In genomic region chr7:129765681-129766080, GRCm38 (mm10) we compare ENCODE assay signal across 25 mouse cellular contexts.
"Had no signal": no experiment of that assay in that cellular context is flagged by ENCODE, and none has a peak within 500 bp of the region (broad histone marks: within the 10 kb centered on the region; RNA-seq: fewer than 3 reads in every experiment).

No protein-coding gene starts in this region.

- H3K4me2 ChIP-seq: heart, embryonic 13.5 days; heart, embryonic 15.5 days; hindbrain, embryonic 12.5 days; hindbrain, embryonic 14.5 days; intestine, embryonic 15.5 days; limb, embryonic 12.5 days; liver, embryonic 11.5 days; liver, embryonic 13.5 days had no signal

- H3K27me3 ChIP-seq: heart, embryonic 13.5 days; heart, embryonic 15.5 days; hindbrain, embryonic 12.5 days; intestine, embryonic 15.5 days; liver, embryonic 13.5 days had no signal

- H3K36me3 ChIP-seq: heart, embryonic 13.5 days; heart, embryonic 15.5 days; hindbrain, embryonic 12.5 days; intestine, embryonic 15.5 days; limb, embryonic 10.5 days; limb, embryonic 12.5 days; liver, embryonic 13.5 days had no signal

- DNase-seq: gastrocnemius, postnatal 14 days; gastrocnemius, postnatal 36 days; heart, adult 18-20 months; heart, postnatal 14 days; heart, postnatal 36 days; kidney, adult 18-20 months; kidney, adult 8-10 months; kidney, postnatal 10 days; kidney, postnatal 25 days; kidney, postnatal 4 days; liver; liver, embryonic 13.5 days had no signal

- H3K4me3 ChIP-seq: heart, embryonic 13.5 days; heart, embryonic 15.5 days; hindbrain, embryonic 12.5 days; intestine, embryonic 15.5 days; layer of hippocampus, adult 2 months; left cerebral cortex, adult 2 months; limb, embryonic 10.5 days; limb, embryonic 12.5 days; liver, embryonic 13.5 days had no signal

- H3K9me3 ChIP-seq: heart, embryonic 13.5 days; heart, embryonic 15.5 days; hindbrain, embryonic 12.5 days; intestine, embryonic 15.5 days; limb, embryonic 10.5 days; limb, embryonic 12.5 days; liver, embryonic 13.5 days had no signal

- H3K4me1 ChIP-seq: liver, embryonic 13.5 days had no signal

- H3K27ac ChIP-seq: heart, embryonic 13.5 days; heart, embryonic 15.5 days; hindbrain, embryonic 12.5 days; hindbrain, embryonic 14.5 days; intestine, embryonic 15.5 days; layer of hippocampus, adult 2 months; left cerebral cortex, adult 2 months; limb, embryonic 10.5 days; limb, embryonic 12.5 days; liver, embryonic 13.5 days had no signal

- ATAC-seq: hindbrain, embryonic 16.5 days; inflammation-experienced regulatory T-cells, adult 6 months; intestine, embryonic 15.5 days; intestine, postnatal 0 days had no signal

- H3K9ac ChIP-seq: heart, embryonic 13.5 days; heart, embryonic 15.5 days; hindbrain, embryonic 12.5 days; hindbrain, embryonic 14.5 days; intestine, embryonic 15.5 days; limb, embryonic 12.5 days; liver, embryonic 13.5 days had no signal
